Mouse (Mus musculus) liver, embryonic 15.5 days (tissue): Measurements from ENCODE around the gene Carmil2. TPM values are rescaled to one million over a fixed set of nuclear protein-coding genes. Genes with fewer than 3 reads are reported as not detected.
A peak's percentile ranks its signal among the peaks of the same experiment; 100 is the strongest.

Experiments
- ATAC-seq: fragments of 200-750 bp; cut with Nextera tagmentation; 2 replicates; pipeline ENCODE4 v1.8.0; 2017; ENCODE audit warnings: moderate number of reproducible peaks, mild to moderate bottlenecking, moderate library complexity; ENCODE audit not compliant: insufficient read depth
- H3K27ac ChIP-seq: fragments of 300-500 bp; sonication (generic); replicated peaks from 2 replicates; pipeline ENCODE4 v1.5.1; 2015; ENCODE audit warnings: mild to moderate bottlenecking, inconsistent platforms
- H3K27me3 ChIP-seq: fragments of 300-500 bp; sonication (generic); 2 replicates; pipeline ENCODE4 v1.6.1; 2015; ENCODE audit warnings: mild to moderate bottlenecking, inconsistent platforms
- H3K36me3 ChIP-seq: fragments of 300-500 bp; sonication (generic); replicated peaks from 2 replicates; pipeline ENCODE4 v1.6.1; 2015; ENCODE audit warnings: moderate library complexity, mild to moderate bottlenecking, inconsistent platforms
- H3K4me1 ChIP-seq: fragments of 300-500 bp; sonication (generic); replicated peaks from 2 replicates; pipeline ENCODE4 v1.6.1; 2015; ENCODE audit warnings: inconsistent platforms
- H3K4me2 ChIP-seq: fragments of 300-500 bp; sonication (generic); 2 replicates; pipeline ENCODE4 v1.6.1; 2015; ENCODE audit warnings: moderate library complexity, mild to moderate bottlenecking, inconsistent platforms
- H3K4me3 ChIP-seq: fragments of 300-500 bp; sonication (generic); replicated peaks from 2 replicates; pipeline ENCODE4 v1.5.1; 2015; ENCODE audit warnings: mild to moderate bottlenecking, inconsistent platforms
- H3K9ac ChIP-seq: fragments of 300-500 bp; sonication (generic); 2 replicates; pipeline ENCODE4 v1.6.1; 2015; ENCODE audit warnings: moderate library complexity, mild to moderate bottlenecking, inconsistent platforms
- H3K9me3 ChIP-seq: fragments of 300-500 bp; sonication (generic); replicated peaks from 2 replicates; pipeline ENCODE4 v1.6.1; 2016; ENCODE audit warnings: inconsistent platforms
- WGBS: fragments of 180-500 bp; shearing (Covaris S2); methylation state at CpG from one replicate; pipeline ENCODE4 v1.1.7; 2015; ENCODE audit warnings: mixed read lengths; ENCODE audit not compliant: insufficient replicate concordance; 5-methylcytosine and 5-hydroxymethylcytosine counted together
- polyA plus RNA-seq: library from polyadenylated mRNA; unstranded; fragments of >200 nt; fragmentation: Nextera tagmentation; extraction: Ambion mirVana; gene quantifications from 2 replicates; pipeline ENCODE4 v1.2.1, GENCODE M21; 2015

Carmil2 gene
- polyA plus RNA-seq, 1 experiment from 2014 or later, result 0.35 TPM

- no peak for ATAC-seq
- Histone ChIP-seq H3K27me3 (peaks cover 12% of the 10 kb centered on the region), H3K4me3 (no peak overlapping the region), H3K27ac (no peak overlapping the region), H3K9me3 (no peaks in the 10 kb centered on the region), H3K4me1 (peaks cover 29% of the 10 kb centered on the region), H3K36me3 (peaks cover 22% of the 10 kb centered on the region), H3K9ac (no peak overlapping the region), H3K4me2 (no peak overlapping the region)
- 77% methylated on average over 30 of the region's 30 CpGs for WGBS
Measured at GRCm38 (mm10) chr8:105695080-105695780, 9.2 kb downstream of the Carmil2 start.

- no peak for ATAC-seq
- Histone ChIP-seq H3K4me1 (peaks cover 41% of the 10 kb centered on the region), H3K27me3 (peaks cover 12% of the 10 kb centered on the region), H3K27ac (no peak overlapping the region), H3K36me3 (peaks cover 22% of the 10 kb centered on the region), H3K9ac (no peak overlapping the region), H3K4me3 (no peak overlapping the region), H3K9me3 (no peaks in the 10 kb centered on the region), H3K4me2 (no peak overlapping the region)
- 88% methylated on average over 17 of the region's 17 CpGs for WGBS
Measured at GRCm38 (mm10) chr8:105697196-105697780, 11.2 kb downstream of the Carmil2 start.

GRCm38 (mm10) chr8:105698734-105699133 lies 12.7 kb downstream of the Carmil2 start:
- no peak for ATAC-seq
- peaks cover 42% of the 10 kb centered on the region for H3K4me1 ChIP-seq
- 85% methylated on average over 5 of the region's 5 CpGs for WGBS
- no peaks in the 10 kb centered on the region for H3K9me3 ChIP-seq
- H3K4me3 ChIP-seq, result no peak overlapping the region
- peaks cover 30% of the 10 kb centered on the region for H3K36me3 ChIP-seq
- no peak overlapping the region for H3K9ac ChIP-seq
- H3K4me2 ChIP-seq, result no peak overlapping the region
- no peak overlapping the region for H3K27ac ChIP-seq
- peaks cover 9% of the 10 kb centered on the region for H3K27me3 ChIP-seq

GRCm38 (mm10) chr8:105699488-105700215 lies 13.6 kb downstream of the Carmil2 start:
- Histone ChIP-seq H3K27ac (no peak overlapping the region), H3K4me1 (peaks cover 34% of the 10 kb centered on the region), H3K4me2 (peak overlapping the region; percentile 87), H3K9me3 (no peaks in the 10 kb centered on the region), H3K27me3 (0 out of 2 replicates have a peak, but pooled peaks cover 2% of the 10 kb centered on the region), H3K36me3 (peaks cover 38% of the 10 kb centered on the region), H3K4me3 (peak overlapping the region; percentile 72), H3K9ac (peak overlapping the region; percentile 58; the same call in 1 of the 2 replicates)
- 82% methylated on average over 11 of the region's 11 CpGs for WGBS
- ATAC-seq, result no peak

GRCm38 (mm10) chr8:105700566-105700965 lies 14.5 kb downstream of the Carmil2 start:
- H3K9me3 ChIP-seq, result no peaks in the 10 kb centered on the region
- ATAC-seq, result peak; percentile 56
- peaks cover 38% of the 10 kb centered on the region for H3K36me3 ChIP-seq
- WGBS, result under 1% methylated on average over 21 of the region's 21 CpGs
- peak overlapping the region; percentile 87 for H3K4me2 ChIP-seq
- peak overlapping the region; percentile 72 for H3K4me3 ChIP-seq
- no peaks in the 10 kb centered on the region for H3K27me3 ChIP-seq
- H3K9ac ChIP-seq, result peak overlapping the region; percentile 58
- peaks cover 34% of the 10 kb centered on the region for H3K4me1 ChIP-seq
- H3K27ac ChIP-seq, result peak overlapping the region; percentile 97

GRCm38 (mm10) chr8:105700966-105701824 lies 15.1 kb downstream of the Carmil2 start, which contains the start of the genes Acd and Pard6a:
TSS of gene Acd (minus strand) at chr8:105701102.
TSS of gene Pard6a (plus strand) at chr8:105701148.
- Histone ChIP-seq H3K27ac (peak within 1 kb of the TSS; percentile 97), H3K4me2 (peak within 1 kb of the TSS; percentile 87)

GRCm38 (mm10) chr8:105702001-105702401 lies 15.9 kb downstream of the Carmil2 start:
- Histone ChIP-seq H3K9ac (peak overlapping the region; percentile 42), H3K27ac (peak overlapping the region; percentile 97; the same call in 1 of the 2 replicates), H3K27me3 (no peaks in the 10 kb centered on the region), H3K4me1 (peaks cover 38% of the 10 kb centered on the region), H3K36me3 (peaks cover 34% of the 10 kb centered on the region), H3K4me3 (peak overlapping the region; percentile 72), H3K4me2 (peak overlapping the region; percentile 87), H3K9me3 (no peaks in the 10 kb centered on the region)
- no peak for ATAC-seq
- WGBS, result 66% methylated on average over 18 of the region's 18 CpGs

More at GRCm38 (mm10) chr8:105700966-105701824, 15.1 kb downstream of the Carmil2 start, which contains the start of the genes Acd and Pard6a:
- Histone ChIP-seq H3K9ac (peak within 1 kb of the TSS; percentile 58), H3K4me1 (peaks cover 36% of the 10 kb centered on the region), H3K9me3 (no peaks in the 10 kb centered on the region), H3K36me3 (peaks cover 38% of the 10 kb centered on the region), H3K4me3 (peak within 1 kb of the TSS; percentile 72), H3K27me3 (no peaks in the 10 kb centered on the region)
- ATAC-seq, result peak; percentile 80
- WGBS, result under 1% methylated on average over 60 of the region's 60 CpGs

- Histone ChIP-seq H3K27ac (no peak overlapping the region), H3K9me3 (no peaks in the 10 kb centered on the region), H3K36me3 (peaks cover 25% of the 10 kb centered on the region), H3K4me1 (peaks cover 45% of the 10 kb centered on the region), H3K9ac (no peak overlapping the region), H3K27me3 (no peaks in the 10 kb centered on the region), H3K4me3 (no peak overlapping the region), H3K4me2 (no peak overlapping the region)
- WGBS, result 80% methylated on average over 24 of the region's 24 CpGs
- ATAC-seq, result no peak
Measured at GRCm38 (mm10) chr8:105702731-105703415, 16.8 kb downstream of the Carmil2 start.

- 89% methylated on average over 34 of the region's 34 CpGs for WGBS
- Histone ChIP-seq H3K4me1 (peaks cover 49% of the 10 kb centered on the region), H3K27me3 (no peaks in the 10 kb centered on the region), H3K9me3 (no peaks in the 10 kb centered on the region), H3K4me3 (no peak overlapping the region), H3K36me3 (0 out of 2 replicates have a peak, but pooled peaks cover 16% of the 10 kb centered on the region), H3K4me2 (no peak overlapping the region), H3K9ac (no peak overlapping the region), H3K27ac (no peak overlapping the region)
- ATAC-seq, result no peak
Measured at GRCm38 (mm10) chr8:105704146-105704812, 18.2 kb downstream of the Carmil2 start.
